Mouse (Mus musculus) cerebellum, adult (tissue): ENCODE results near the gene Gm17190.
"Not testable (repeated sequence)": the region's sequence is repeated elsewhere in the genome, so short reads cannot be mapped to it uniquely, and the experiment has no call there.

ENCODE experiments used
- ATAC-seq: cut with Nextera tagmentation; 2 replicates; pipeline ENCODE4 v1.9.2; 2017; ENCODE audit warnings: mild to moderate bottlenecking, moderate library complexity, mixed read lengths; ENCODE audit not compliant: insufficient number of reproducible peaks, low FRiP score, low TSS enrichment

Gene Gm17190

GRCm38 (mm10) chr13:96081754-96082153 is at the start of gene Gm17190:
Gm17190 (plus strand) TSS chr13:96082054.
- not testable (repeated sequence) for ATAC-seq

GRCm38 (mm10) chr13:96039536-96039935 is 42.3 kb upstream of the Gm17190 start:
- ATAC-seq: no peak

GRCm38 (mm10) chr13:96040275-96041042 is 41.4 kb upstream of the Gm17190 start:
- ATAC-seq: no peak

GRCm38 (mm10) chr13:96045396-96045795 is 36.5 kb upstream of the Gm17190 start:
- ATAC-seq: no peak

- ATAC-seq: no peak
Observed at GRCm38 (mm10) chr13:96052755-96053154, 29.1 kb upstream of the Gm17190 start.

GRCm38 (mm10) chr13:96073555-96073954 is 8.3 kb upstream of the Gm17190 start:
- ATAC-seq: no peak

GRCm38 (mm10) chr13:96081276-96081675 is 578 bp upstream of the Gm17190 start, which contains the start of gene Gm20075:
Gm20075 (minus strand) TSS chr13:96081376.
- not testable (repeated sequence) for ATAC-seq

GRCm38 (mm10) chr13:96085581-96086302 is 3.9 kb downstream of the Gm17190 start:
- ATAC-seq: no peak

GRCm38 (mm10) chr13:96090929-96091328 is 9.1 kb downstream of the Gm17190 start:
- ATAC-seq: peak; percentile 64; the same call in 1 of the 2 replicates

GRCm38 (mm10) chr13:96106367-96106766 is 24.5 kb downstream of the Gm17190 start:
- no peak for ATAC-seq

GRCm38 (mm10) chr13:96110767-96111166 is 28.9 kb downstream of the Gm17190 start:
- ATAC-seq: no peak

- no peak for ATAC-seq
Observed at GRCm38 (mm10) chr13:96112711-96113110, 30.9 kb downstream of the Gm17190 start.

GRCm38 (mm10) chr13:96125011-96125410 is 43.2 kb downstream of the Gm17190 start:
- ATAC-seq: no peak

GRCm38 (mm10) chr13:96126669-96127068 is 44.8 kb downstream of the Gm17190 start:
- ATAC-seq: no peak

- ATAC-seq: no peak
Observed at GRCm38 (mm10) chr13:96129081-96129480, 47.2 kb downstream of the Gm17190 start.

- ATAC-seq: peak; percentile 76
Observed at GRCm38 (mm10) chr13:96131050-96131449, 49.2 kb downstream of the Gm17190 start.

GRCm38 (mm10) chr13:96131911-96132310 is 50.1 kb downstream of the Gm17190 start:
- ATAC-seq: no peak

GRCm38 (mm10) chr13:96132401-96132816 is 50.6 kb downstream of the Gm17190 start, which contains the start of gene Sv2c:
Sv2c (minus strand) TSS chr13:96132577.
- ATAC-seq: peak; percentile 26; the same call in 1 of the 2 replicates
